Mouse (Mus musculus) mouse trophoblast stem cell (cell line): Measurements from ENCODE around the gene Sprtn.

Experiments used
- in situ Hi-C, 2 experiments: fragments of 300-500 bp; cut with MseI, MboI; formaldehyde crosslinking; loops; 2 replicates in 1 of 2; 3 replicates in 1 of 2; pipeline ENCODE4 v1.15.1; 2025

Sprtn gene

GRCm38 (mm10) chr8:124897386-124898250 lies at the start of gene Sprtn, which contains the start of gene Exoc8:
Gene Sprtn (plus strand): TSS chr8:124897886.
Gene Exoc8 (minus strand): TSS chr8:124897705.
- in situ Hi-C loops, result loop anchor here in 1 of 2 experiments (10.0 kb wide), 1 partner anchor 137 kb away; no protein-coding TSS in a partner anchor

- in situ Hi-C loops, result no loop called here
These were observed 44.2 kb upstream of the Sprtn start for GRCm38 (mm10) chr8:124853511-124853910.

GRCm38 (mm10) chr8:124859466-124859865 lies 38.2 kb upstream of the Sprtn start:
- in situ Hi-C loops, result no loop called here

- in situ Hi-C loops, result no loop called here
These were observed 37.5 kb upstream of the Sprtn start for GRCm38 (mm10) chr8:124860188-124860587.

DNA sequence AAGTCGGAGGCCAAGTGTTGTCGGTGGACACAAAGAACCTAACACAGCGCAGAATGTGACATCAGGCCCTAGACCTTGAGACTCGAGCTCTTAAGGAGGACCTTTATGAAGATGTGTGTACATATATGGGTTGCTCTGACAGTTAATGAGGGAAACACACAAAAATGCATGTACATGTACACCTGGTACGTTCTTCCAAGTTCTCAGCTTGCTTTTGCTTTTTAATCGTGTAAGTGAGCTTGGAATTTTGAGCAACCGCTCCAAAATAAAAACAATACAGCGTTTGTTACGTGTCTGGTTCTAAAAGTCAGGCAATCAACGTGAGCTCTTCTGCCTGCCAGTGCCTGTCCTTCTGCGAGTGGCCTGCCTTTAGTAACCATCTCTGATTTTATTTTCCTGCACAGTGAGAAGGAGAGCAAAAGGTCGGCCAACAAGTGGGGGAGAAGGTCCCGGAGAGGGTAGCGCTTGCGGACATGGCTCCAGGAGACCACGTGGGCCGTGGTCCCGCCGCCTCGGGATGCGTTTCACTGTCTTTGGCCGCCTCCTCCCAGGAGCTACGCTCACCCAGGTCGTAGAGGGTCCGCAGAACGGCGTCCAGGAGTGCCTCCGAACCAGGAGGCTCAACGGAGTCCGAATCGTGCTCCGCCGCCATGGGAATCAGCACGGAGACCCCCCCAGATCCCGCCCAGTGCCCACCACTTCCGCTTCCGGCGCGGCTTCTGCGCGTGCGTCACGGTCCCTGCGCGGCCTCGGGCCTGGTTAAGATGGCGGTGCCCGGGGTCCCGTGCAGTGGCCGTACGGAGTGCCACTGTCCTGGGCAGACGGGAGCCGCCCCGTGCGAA lies 35.1 kb upstream of the Sprtn start, which contains the start of the genes Gnpat and 2810004N23Rik:
Gene Gnpat (plus strand): TSS at position 713 of the 842 bp plus-strand sequence.
Gene 2810004N23Rik (minus strand): TSS at position 800 of the 842 bp plus-strand sequence.
- in situ Hi-C loops, result no loop called here

- in situ Hi-C loops, result no loop called here
These were observed 34.5 kb upstream of the Sprtn start for GRCm38 (mm10) chr8:124863163-124863677.

- in situ Hi-C loops, result no loop called here
These were observed 34.0 kb upstream of the Sprtn start for GRCm38 (mm10) chr8:124863729-124864128.

GRCm38 (mm10) chr8:124866669-124867068 lies 31.0 kb upstream of the Sprtn start:
- in situ Hi-C loops, result no loop called here

- in situ Hi-C loops, result no loop called here
These were observed 30.6 kb upstream of the Sprtn start for GRCm38 (mm10) chr8:124867126-124867525.

DNA sequence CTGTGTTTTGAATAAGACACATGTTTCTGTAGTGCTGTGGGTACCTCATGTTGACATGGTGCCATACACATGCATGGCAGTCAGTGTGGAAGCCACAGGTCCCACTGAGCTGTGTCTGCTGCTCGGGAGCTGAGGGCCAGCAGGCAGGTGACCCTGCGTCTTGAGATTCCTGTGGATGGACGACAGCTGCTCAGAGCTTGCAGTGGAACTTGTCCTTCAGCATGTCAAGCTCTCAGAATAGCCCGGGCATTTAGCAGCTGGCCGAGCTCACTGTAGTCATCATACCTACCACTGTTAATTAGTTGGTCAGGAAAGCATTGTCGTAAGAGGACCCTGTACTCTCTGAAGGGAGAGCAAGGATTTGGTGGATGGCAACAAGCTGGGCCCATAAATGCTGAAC lies 28.0 kb upstream of the Sprtn start:
- in situ Hi-C loops, result no loop called here

DNA sequence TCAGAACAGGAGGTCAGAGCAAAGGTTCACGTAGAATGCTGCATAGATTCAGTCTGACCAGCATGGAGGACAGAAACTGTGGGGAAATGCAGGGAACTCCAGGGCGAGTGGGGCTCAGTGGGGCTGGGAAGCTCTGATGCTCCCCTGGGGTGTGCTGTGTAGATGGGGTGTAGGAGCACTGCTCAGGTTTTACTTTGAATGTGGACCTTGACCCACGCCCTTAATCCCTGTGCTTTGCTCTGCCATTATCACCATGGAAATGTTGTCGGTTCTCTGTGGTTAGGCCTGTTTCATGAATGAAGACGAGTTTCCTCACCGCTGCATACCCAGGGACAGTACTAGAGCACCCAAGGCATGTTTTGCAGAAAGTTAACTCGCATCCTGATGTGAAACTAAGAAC lies 26.2 kb upstream of the Sprtn start:
- in situ Hi-C loops, result no loop called here

DNA sequence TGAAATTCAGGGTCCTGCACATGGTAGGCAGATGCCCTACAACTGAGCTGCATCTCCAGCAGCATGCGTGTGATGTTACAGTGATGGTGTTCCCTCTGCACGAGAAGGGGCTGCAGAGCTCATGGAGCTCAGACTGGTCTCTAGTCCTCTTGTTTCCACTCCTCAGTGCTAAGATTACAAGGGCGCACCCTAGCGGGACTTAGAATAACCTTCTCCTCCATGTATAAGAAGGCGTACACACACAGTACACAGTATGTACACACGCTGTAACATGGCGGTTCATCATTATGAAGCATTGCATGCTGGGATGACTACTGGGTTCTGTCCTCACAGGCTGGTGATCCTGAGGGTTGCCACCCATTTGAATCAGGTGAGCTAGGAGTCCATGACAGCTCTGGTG lies 25.6 kb upstream of the Sprtn start:
- in situ Hi-C loops, result no loop called here

GRCm38 (mm10) chr8:124872690-124873089 lies 25.0 kb upstream of the Sprtn start:
- in situ Hi-C loops, result no loop called here

- in situ Hi-C loops, result no loop called here
These were observed 19.5 kb upstream of the Sprtn start for GRCm38 (mm10) chr8:124878141-124878540.

DNA sequence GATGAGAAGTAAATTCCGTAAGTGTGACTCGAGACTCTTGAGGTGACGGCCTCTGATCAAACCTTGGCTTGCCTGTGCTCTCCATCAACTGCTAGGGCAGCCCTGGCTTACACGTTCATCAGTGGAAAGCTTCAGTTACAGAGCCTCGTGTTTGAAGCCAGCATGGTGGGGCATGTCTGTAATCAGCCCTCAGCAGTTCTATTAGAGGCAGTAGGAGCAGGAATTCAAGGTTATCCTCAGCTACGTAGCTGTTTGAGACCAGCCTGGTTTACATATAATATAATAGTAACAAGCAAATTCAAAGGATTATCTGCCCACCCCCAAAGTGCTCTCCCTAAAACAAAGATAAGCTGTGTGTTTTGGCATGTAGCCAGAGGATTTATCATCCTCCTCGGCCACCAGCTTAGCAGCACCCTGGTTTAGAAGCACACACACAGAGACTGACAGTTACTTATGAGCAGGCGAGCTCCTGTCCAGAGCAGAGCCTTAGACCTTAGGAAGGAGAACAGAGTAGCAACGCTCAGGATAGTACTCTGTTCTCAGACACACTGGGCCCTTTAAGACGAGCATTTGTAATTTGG lies 18.6 kb upstream of the Sprtn start:
- in situ Hi-C loops, result no loop called here

DNA sequence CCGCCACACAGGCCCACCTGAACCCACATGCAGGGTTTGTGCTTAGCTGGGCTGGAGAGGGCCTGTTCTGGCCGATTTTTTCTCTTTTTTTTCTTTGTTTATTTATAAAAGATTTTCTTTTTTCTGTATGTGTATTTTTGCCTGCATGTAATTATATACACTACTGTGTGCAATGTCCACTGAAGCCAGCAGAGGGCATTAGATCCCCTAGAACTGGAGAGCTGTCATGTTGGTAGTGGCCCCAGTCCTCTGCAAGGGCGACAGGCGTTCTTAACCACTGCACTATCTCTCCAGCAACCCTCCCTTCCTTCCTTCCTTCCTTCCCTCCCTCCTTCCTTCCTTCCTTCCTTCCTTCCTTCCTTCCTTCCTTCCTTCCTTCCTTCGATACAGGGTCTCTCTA lies 9.3 kb upstream of the Sprtn start:
- in situ Hi-C loops, result no loop called here

DNA sequence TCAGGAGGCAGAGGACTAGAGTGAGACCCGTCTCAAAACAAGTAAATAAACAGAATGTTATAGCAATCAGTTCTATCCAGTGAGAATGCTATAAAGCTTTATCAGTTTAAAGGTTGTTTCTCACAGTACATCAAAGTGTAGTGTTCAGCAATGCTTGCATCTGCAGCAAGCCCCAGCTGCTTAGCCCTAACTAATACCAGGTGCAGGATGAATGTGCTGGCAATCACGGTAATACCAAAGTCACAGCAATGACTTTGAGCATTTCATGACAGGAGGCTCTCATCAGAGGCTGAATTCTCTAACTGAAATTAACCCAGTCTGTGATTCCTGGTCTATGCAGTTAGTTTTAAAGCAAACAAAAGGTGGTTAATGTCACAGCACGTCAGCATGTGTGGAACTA lies 5.1 kb upstream of the Sprtn start:
- in situ Hi-C loops, result loop anchor here in 1 of 2 experiments (10.0 kb wide), 1 partner anchor 142 kb away; no protein-coding TSS in a partner anchor

GRCm38 (mm10) chr8:124896010-124896631 lies 1.6 kb upstream of the Sprtn start:
- in situ Hi-C loops, result loop anchor here in 1 of 2 experiments (10.0 kb wide), 1 partner anchor 139 kb away; no protein-coding TSS in a partner anchor

- in situ Hi-C loops, result loop anchor here in 1 of 2 experiments (10.0 kb wide), 1 partner anchor 138 kb away; no protein-coding TSS in a partner anchor
These were observed 877 bp upstream of the Sprtn start for GRCm38 (mm10) chr8:124896632-124897385.
